Mouse (Mus musculus) G1E (cell line): ENCODE measurements around the gene Htra3. TPM values are rescaled to one million over a fixed set of nuclear protein-coding genes. Genes with fewer than 3 reads are reported as not detected.

Experiments used
- ATAC-seq: 2 replicates; pipeline ENCODE4 v1.8.0; 2016; ENCODE audit warnings: mild to moderate bottlenecking; ENCODE audit not compliant: insufficient number of reproducible peaks, poor library complexity, low FRiP score, severe bottlenecking; ENCODE audit errors: extremely low read depth
- DNase-seq: peaks from one replicate; pipeline ENCODE4 v3.0.0; 2012; ENCODE audit warnings: low spot score
- H3K27me3 ChIP-seq: 2 replicates; pipeline ENCODE4 v1.6.1; 2012; ENCODE audit warnings: mild to moderate bottlenecking, low read length, inconsistent platforms; ENCODE audit not compliant: insufficient read depth
- H3K36me3 ChIP-seq: replicated peaks from 2 replicates; pipeline ENCODE3; 2012; ENCODE audit warnings: mild to moderate bottlenecking, inconsistent platforms
- H3K4me1 ChIP-seq: 2 replicates; pipeline ENCODE4 v1.6.1; 2012; ENCODE audit warnings: low read depth, low read length, inconsistent platforms, mixed read lengths; ENCODE audit not compliant: insufficient read depth
- H3K4me3 ChIP-seq: 2 replicates; pipeline ENCODE4 v1.5.1; 2012; ENCODE audit warnings: low read depth, mild to moderate bottlenecking, inconsistent platforms, low read length, moderate library complexity, mixed read lengths
- H3K9me3 ChIP-seq: replicated peaks from 2 replicates; pipeline ENCODE4 v1.6.1; 2012; ENCODE audit warnings: inconsistent platforms
- CTCF ChIP-seq: IDR thresholded peaks from 2 replicates; pipeline ENCODE4 v1.5.1; 2012; ENCODE audit warnings: low read depth, low read length, inconsistent platforms, mixed read lengths
- GATA1 ChIP-seq: IDR thresholded peaks from 2 replicates; pipeline ENCODE4 v1.6.1; 2012; ENCODE audit warnings: borderline replicate concordance, low read length, inconsistent platforms, mixed read lengths
- GATA2 ChIP-seq: IDR thresholded peaks from 2 replicates; pipeline ENCODE4 v1.6.1; 2012; ENCODE audit warnings: low read depth, low read length, inconsistent platforms, borderline replicate concordance
- POLR2AphosphoS5 ChIP-seq: IDR thresholded peaks from 2 replicates; pipeline ENCODE4 v1.6.1; 2012; ENCODE audit warnings: low read depth, low read length, inconsistent platforms; ENCODE audit not compliant: insufficient replicate concordance
- TAL1 ChIP-seq: conservative IDR thresholded peaks from 2 replicates; pipeline ENCODE4 v1.6.1; 2012; ENCODE audit warnings: low read depth, low read length, inconsistent platforms, mixed read lengths
- polyA plus RNA-seq: library from polyadenylated mRNA; stranded (reverse); fragments of >175 nt; gene quantifications from 2 replicates; pipeline ENCODE4 v1.2.3, GENCODE M21; 2012
- total RNA-seq, 2 experiments: library from RNA; stranded (forward) in 1 of 2; stranded (reverse) in 1 of 2; fragments of 200-1000 nt in 1 of 2; fragments of >200 nt in 1 of 2; fragmentation: Nextera tagmentation in 1 of 2; gene quantifications; 2 replicates each; pipeline ENCODE4 v1.2.3; 2014 to 2017

Gene Htra3
- total and polyA plus RNA-seq, 3 experiments, result not detected

DNA sequence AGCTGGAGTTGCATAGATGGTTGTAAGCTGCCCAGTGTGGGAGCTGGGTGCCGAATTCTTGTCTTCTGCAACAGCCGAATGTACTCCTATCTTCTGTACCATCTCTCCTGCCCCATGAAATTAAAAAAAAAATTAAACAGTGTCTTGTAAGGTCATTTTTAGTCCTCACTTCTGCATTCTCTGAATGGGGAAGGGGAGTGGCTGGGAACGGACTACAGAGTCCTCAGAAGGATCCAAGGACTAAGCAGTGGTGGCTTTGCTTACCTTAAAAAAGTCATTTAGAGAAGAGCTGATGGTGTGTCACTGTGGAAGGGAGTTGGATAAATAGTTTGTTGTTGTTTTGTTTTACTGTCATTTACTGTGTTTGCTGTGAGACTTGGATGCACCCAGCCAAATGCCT lies 48.4 kb downstream of the Htra3 start:
- H3K4me3 ChIP-seq, result no peak overlapping the region
- DNase-seq (no peak), ATAC-seq (no peak)
- peaks cover 2% of the 10 kb centered on the region; the same call in 1 of the 2 replicates for H3K27me3 ChIP-seq
- H3K36me3 ChIP-seq, result no peaks in the 10 kb centered on the region
- no peaks in the 10 kb centered on the region for H3K9me3 ChIP-seq
- TF ChIP-seq GATA1 (no peak), CTCF (no peak), GATA2 (no peak), TAL1 (no peak), POLR2AphosphoS5 (no peak)
- H3K4me1 ChIP-seq, result no peaks in the 10 kb centered on the region

GRCm38 (mm10) chr5:35630706-35631105 lies 48.9 kb downstream of the Htra3 start:
- Histone ChIP-seq H3K27me3 (peaks cover 6% of the 10 kb centered on the region; the same call in 1 of the 2 replicates), H3K4me3 (no peak overlapping the region)

GRCm38 (mm10) chr5:35629333-35629732 lies 50.2 kb downstream of the Htra3 start:
- no peaks in the 10 kb centered on the region for H3K4me1 ChIP-seq
- H3K9me3 ChIP-seq, result no peaks in the 10 kb centered on the region
- no peak for ATAC-seq
- no peaks in the 10 kb centered on the region for H3K36me3 ChIP-seq
- TF ChIP-seq GATA1 (no peak), GATA2 (no peak), TAL1 (no peak), CTCF (no peak), POLR2AphosphoS5 (no peak)
- H3K4me3 ChIP-seq, result no peak overlapping the region
- peaks cover 6% of the 10 kb centered on the region; the same call in 1 of the 2 replicates for H3K27me3 ChIP-seq
- DNase-seq, result no peak

More at GRCm38 (mm10) chr5:35630706-35631105, 48.9 kb downstream of the Htra3 start:
- Histone ChIP-seq H3K36me3 (no peaks in the 10 kb centered on the region), H3K9me3 (no peaks in the 10 kb centered on the region), H3K4me1 (no peaks in the 10 kb centered on the region)
- no peak for ATAC-seq
- TF ChIP-seq CTCF (no peak), POLR2AphosphoS5 (no peak), GATA2 (no peak), GATA1 (no peak), TAL1 (no peak)
- no peak for DNase-seq

DNA sequence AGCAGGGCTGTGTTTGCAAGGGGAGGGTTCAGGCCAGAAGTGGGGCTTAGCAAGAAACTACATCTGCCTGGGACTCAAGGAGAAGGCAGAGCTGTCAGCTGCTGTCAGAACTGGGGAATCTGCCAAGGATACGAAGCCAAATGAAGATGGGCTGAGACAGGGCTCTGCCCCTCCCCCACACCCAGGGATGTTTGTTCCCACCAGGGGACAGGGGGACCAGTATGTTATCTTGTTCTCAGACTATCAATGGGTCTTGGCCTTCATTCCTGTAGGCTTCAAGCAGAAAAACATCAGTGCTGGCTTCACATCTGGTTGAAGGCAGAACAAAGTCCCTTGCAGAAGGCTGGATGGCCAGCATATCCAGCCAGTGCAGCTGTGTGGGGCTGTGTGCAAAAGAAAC lies 50.9 kb downstream of the Htra3 start:
- no peaks in the 10 kb centered on the region for H3K36me3 ChIP-seq
- H3K4me1 ChIP-seq, result no peaks in the 10 kb centered on the region
- DNase-seq, result no peak
- H3K27me3 ChIP-seq, result peaks cover 6% of the 10 kb centered on the region; the same call in 1 of the 2 replicates
- TF ChIP-seq GATA1 (no peak), CTCF (no peak), GATA2 (no peak), TAL1 (no peak), POLR2AphosphoS5 (no peak)
- no peak for ATAC-seq
- no peak overlapping the region for H3K4me3 ChIP-seq
- H3K9me3 ChIP-seq, result no peaks in the 10 kb centered on the region

DNA sequence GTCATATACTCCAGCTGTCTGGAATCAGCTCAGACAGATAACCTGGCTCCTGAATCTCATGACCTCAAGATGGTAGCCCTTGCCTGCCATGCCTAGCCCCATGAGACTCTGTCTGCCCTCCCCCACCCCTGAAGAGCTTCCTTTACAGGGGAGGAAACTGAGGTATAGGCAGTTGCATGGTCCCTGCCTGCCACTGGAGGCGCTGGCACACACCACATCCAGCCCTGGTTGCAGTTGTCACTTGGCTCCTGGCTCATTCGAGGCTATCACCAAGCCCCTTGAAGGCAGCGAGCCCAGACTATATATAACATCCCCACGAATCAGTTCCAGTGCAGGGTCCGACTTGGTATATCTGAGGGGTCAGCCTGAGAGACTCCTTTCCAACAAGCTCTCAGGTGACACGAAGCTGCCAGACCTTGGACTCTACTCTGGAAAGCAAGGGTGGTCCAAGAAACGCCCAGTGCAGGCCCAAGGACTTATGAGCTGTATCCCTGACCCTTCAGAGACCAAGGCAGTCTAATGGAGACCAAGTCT lies 52.2 kb downstream of the Htra3 start:
- TF ChIP-seq CTCF, result no peak
- no peak for TF ChIP-seq GATA2
- TF ChIP-seq POLR2AphosphoS5, result no peak
- TF ChIP-seq GATA1, result no peak
- TF ChIP-seq TAL1, result no peak
- H3K4me1 ChIP-seq, result no peaks in the 10 kb centered on the region
- H3K27me3 ChIP-seq, result peaks cover 6% of the 10 kb centered on the region; the same call in 1 of the 2 replicates
- DNase-seq (no peak), ATAC-seq (no peak)
- H3K4me3 ChIP-seq, result no peak overlapping the region
- no peaks in the 10 kb centered on the region for H3K9me3 ChIP-seq
- no peaks in the 10 kb centered on the region for H3K36me3 ChIP-seq

GRCm38 (mm10) chr5:35626408-35626807 lies 53.2 kb downstream of the Htra3 start:
- Histone ChIP-seq H3K36me3 (no peaks in the 10 kb centered on the region), H3K4me1 (no peaks in the 10 kb centered on the region), H3K9me3 (no peaks in the 10 kb centered on the region), H3K4me3 (no peak overlapping the region), H3K27me3 (peaks cover 7% of the 10 kb centered on the region)
- TF ChIP-seq POLR2AphosphoS5 (no peak), GATA1 (no peak), CTCF (no peak), TAL1 (no peak), GATA2 (no peak)
- no peak for ATAC-seq
- DNase-seq, result no peak
